Mouse (Mus musculus): ENCODE measurements around the gene Pik3c2b.

GRCm38 (mm10) chr1:133074541-133074940, 29.1 kb downstream of the Pik3c2b start:
- TF ChIP-seq CTCF (IDR thresholded peaks at IDR 0.05; ENCODE audit: borderline replicate concordance, extremely low read depth, insufficient read depth, insufficient read length) (no peak), POLR2A (IDR thresholded peaks at IDR 0.05; ENCODE audit: borderline replicate concordance, extremely low read depth, insufficient read depth, insufficient read length, poor library complexity, severe bottlenecking) (no peak)
